Mouse (Mus musculus): ENCODE results near the gene Adamts9.

Gene Adamts9

DNA sequence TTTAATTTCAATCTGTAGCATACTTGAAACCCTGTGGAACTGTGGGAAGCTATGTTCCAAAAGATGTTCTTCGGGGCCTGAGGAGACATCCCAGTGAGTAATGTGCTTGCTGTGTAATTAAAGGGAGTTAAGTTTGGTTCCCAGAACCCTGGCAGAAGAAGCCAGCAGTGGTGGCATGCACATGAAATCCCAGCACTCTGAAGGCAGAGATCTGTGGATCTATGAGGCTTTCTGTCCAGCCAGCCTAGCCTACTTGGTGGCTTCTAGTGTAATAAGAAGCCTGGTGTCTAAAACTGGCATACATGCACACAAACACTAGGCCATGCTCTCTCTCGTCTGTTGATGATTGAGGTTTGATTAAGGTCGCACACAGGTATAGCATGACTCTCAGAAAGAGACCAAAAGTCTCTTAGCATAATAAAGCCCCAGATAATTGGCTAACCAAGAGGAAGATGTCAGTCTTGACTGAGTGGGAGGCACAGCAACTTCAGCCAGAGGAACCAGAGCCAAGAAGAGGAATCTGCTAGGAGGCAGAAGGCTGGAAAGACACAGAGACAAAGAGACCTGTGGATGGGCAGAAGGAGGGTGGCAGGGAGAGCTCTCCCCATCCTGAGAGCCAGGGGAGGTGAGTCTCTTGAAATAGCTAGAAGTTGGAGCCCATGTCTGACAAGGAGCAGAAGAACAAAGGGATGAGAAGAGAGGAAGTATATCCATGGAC is 138.9 kb downstream of the Adamts9 start:
- DNase-seq (ENCODE audit: low spot score), result no peak

DNA sequence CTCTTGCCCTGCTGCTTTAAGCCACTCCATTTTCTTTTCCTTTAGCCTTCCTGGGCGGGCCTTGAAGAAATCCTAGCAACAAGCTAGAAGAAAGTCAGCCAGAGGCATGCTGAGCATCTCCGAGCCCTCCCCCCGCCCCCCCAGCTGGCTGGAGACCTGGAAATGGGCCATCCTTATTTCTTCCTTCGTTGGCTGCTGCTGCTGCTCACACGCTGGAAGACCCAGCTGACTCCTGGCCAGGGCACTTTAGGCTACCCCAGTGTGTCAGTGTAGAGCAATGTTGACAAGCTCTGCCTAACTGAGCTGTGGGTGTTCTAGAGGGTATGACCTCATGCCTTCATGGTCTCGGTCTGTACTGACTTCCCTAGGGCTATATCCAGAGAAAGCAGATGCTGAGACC is 140.1 kb downstream of the Adamts9 start:
- no peak for DNase-seq (ENCODE audit: low spot score)

DNA sequence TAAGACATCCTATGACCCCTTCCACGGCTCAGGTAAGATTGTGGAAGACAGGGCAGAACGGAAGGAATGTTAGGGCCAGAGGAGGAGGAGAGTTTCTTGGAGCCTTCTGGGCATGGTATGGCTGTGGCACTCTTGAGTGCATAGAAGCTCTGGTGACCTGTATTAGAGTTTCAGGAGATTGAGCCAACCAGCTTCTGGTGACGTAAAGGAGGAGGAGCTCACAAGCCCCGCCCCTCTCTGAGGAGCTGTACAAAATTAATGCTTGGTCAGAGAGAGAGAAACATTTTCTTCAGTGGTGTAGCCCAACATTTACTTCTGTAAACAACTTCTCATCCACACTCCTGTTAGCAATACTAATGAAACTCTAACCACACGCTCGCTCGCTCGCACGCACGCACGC is 140.9 kb downstream of the Adamts9 start:
- DNase-seq (ENCODE audit: low spot score), result no peak

DNA sequence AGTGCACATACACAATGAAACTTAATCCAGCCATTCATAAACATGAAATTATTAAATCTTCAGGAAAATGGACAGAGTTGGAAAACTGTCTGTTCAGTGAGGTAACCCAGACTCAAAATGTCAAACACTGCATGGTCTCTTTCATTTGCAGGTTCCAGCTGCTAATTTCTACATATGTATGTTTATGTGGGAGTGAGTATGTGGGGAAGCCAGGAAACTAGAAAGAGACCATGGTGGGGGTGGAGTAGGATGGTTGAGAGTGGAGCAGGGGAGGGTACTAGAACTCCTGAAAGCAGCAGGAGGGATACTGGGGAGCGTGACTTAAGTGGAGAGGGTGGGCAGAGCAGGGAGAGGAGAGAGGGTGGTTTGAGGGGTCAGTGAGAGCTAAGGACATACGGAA is 141.8 kb downstream of the Adamts9 start:
- DNase-seq (ENCODE audit: low spot score), result no peak

DNA sequence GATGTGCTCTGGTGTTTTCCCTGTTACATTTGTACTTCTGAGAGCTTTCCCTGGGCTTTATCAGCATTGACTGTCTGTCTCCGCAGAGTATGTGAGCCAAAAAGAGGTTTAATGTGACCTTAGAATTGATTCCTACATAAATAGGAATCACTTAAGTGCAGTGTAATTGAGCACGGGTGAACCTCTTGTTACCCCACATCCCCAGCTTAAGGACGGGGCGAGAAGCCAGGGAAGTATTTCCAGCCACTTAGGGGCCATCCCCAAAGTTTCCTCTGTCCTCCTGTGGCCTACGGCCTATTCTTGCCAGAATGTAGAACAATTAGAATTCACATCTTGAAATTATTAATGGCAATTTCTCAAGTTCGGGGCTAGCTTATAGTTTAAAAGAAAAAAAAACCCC is 149.5 kb downstream of the Adamts9 start:
- no peak for DNase-seq (ENCODE audit: low spot score)

DNA sequence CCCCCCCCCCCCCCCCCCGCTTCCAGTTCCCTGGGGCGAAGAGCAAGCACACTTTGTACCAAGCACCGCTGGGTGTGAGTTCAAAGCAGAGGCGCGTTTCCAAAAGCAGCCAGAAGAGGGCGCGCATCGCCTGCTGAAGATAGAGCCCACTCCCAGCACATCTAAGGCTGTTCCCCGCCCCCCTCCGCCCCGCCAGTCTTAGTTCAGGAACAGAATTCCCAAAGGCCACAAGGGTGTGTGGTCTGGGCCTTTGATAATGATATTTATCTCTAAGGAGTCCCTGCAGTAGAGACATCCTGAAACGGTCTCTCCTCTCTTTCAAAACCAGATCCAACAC is 155.9 kb downstream of the Adamts9 start:
- peak; percentile 3 for DNase-seq (ENCODE audit: low spot score)

DNA sequence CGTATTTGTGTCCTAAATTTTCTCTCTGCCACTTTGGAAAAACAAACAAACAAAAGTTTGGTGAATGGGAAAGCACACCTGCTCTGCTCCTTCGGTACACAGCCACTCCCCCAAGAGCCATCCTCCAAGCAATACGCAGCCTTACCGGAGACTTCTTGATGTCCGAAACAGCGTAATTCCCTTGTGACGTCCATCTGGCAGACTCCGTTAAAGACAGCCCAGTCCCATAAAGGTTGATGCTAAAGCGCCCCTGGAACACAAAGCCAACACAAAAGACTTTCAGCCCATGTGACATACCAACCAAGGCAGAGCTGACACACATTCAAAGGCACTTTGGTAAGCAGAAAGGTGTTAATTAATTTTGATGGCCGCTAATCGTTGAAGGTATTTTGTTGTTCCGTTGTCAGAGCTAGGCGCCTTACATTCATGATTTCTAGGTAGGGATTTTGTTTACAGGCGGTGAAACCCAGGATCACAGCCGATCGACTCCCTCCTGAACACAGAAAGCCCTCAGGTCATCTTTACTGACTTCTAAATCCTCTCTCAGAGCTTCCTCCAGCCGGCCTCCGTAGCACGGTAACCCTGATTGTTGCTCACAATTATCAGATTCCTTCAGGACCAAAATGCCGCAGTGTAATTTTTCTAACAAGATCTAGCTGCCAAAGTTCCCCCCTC is 156.5 kb downstream of the Adamts9 start:
- no peak for DNase-seq (ENCODE audit: low spot score)

DNA sequence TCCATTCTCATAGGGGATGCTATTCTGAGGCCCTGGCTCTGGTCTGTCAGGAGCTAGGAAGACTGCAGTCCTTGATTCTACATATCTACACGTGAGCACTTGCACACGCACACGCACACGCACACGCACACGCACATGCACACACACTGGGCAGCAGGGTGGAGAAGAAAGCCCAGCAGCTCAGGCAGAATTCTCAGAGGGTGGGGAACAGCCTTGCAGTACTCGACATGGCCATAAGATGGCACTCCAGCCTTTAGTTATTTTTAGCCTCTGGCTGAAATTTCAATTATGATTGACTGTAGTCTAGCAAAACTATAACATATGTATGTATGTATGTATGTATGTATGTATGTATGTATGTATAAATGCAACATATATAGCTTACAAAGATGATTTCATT is 158.5 kb downstream of the Adamts9 start:
- no peak for DNase-seq (ENCODE audit: low spot score)

DNA sequence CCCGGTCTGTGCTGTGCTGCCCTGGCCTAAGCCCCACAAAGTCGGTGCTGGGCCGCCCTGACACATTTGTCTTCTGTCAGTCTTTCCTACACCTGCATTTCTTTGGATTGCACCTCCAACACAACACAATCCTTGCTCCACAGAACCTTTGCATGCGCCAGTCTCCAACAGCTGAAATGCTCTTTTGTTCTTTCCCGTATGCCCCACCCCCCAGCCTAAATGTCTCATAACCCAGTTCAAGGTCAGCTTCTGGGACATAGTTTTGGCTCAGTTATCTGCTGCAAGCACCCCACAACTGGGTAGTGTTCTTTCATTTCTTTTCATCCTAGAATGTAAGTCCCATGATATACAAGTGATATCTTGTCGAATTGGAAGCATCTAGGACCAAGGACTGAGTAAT is 161.8 kb downstream of the Adamts9 start:
- no peak for DNase-seq (ENCODE audit: low spot score)

DNA sequence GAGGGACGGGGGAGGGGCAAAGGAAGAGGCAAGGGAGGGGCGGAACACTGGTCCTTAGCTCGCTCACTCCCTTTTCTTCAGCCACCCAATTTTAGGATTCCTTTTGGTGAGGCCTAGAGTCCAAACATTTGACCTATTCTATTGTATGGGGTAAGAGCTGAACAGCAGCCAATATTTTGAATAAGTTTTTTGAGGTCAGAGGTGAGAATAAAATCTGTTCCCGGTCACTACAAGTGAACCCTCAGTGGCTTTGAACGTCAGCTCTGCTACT is 163.4 kb downstream of the Adamts9 start:
- no peak for DNase-seq (ENCODE audit: low spot score)

DNA sequence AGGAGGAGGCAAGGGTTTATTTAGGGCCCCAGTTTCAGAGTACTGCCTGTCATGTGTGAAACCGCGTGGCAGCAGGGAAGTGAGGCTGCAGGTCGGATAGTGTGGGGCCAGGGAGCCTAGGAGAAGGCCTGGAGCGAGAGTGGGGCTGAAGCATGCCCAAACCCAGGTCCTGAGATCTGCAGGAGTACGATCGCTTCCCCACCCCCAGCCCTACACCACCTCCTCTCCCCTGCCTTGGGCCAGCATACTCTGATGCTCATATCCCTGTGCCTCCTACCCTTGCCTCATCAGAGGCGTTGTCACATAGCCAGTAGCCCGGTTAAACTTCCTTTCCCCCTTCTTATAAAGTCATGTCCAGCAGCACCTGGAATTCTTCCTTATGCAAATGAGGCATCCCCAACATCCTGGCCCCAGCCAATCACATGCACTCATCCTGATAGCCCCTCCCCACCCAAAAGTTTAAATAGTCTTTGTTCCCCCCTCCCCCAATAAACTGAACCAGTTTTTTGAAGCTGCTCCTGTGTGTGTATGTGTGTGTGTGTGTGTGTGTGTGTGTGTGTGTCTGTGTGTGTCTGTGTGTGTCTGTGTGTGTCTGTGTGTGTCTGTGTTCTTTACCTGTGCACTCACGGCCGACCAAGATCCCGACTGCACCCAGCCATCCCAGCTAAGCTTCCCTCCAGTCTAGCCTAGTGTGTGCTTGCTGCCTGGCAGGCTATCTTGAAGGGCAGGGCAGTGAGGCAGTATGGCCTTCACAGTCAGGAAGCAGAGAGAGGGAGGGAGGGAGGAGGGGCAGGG is 164.0 kb downstream of the Adamts9 start:
- no peak for DNase-seq (ENCODE audit: low spot score)

DNA sequence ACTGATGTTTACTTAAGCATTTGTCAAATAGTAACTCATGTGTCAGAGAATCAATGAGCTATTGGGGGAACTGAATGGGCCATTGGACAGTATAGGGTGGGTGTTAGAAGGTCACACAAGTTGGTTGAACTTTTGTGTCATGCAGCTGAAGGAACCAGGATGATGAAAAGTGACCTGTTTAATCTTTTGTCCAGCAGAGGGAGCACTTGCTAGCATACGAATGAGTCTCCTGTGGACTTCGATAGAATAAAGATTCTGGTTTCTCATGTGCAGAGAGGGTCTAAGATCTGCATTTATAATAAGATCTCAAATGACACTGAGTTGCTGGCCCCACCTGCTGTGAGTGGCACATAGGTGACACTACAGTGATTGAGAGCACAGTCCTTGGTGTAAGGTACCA is 166.9 kb downstream of the Adamts9 start:
- no peak for DNase-seq (ENCODE audit: low spot score)

DNA sequence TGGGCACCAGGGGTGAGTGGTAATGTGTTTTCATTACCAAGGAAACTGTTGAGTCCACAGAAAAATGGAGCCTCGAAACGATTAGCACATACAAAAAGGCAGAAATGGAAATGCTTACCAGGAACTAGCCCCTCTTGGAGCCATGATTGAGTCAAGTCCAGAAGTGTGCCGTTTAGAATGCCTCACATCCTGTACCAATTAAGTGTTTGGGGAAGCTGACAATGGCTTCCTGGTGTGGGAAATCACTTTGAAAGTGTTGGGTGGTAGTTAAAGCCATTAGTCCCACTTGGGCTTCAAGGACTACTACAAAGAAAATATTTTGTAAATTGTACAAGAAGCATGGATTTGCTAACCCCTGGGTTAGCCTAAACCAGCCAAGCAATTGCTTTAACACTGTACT is 180.9 kb downstream of the Adamts9 start:
- no peak for DNase-seq (ENCODE audit: low spot score)

DNA sequence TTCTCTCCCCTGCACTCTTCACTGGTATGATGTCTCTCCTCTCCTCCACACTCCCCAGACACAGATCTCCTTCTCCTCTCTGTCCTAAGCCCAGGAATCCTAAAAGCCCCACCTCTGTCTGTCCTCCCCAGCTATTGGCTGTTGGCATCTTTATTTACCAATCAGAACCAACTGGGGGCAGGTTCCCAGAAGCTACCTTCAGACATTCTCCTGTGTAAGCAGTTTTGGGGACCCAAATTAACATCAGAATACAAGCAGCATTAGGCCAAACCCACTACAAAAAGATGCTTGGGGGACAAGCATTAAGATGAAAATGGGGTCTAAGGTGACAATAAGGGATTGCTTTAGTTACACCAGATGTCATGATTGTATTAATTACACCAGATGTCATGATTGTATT is 183.7 kb downstream of the Adamts9 start:
- no peak for DNase-seq (ENCODE audit: low spot score)

DNA sequence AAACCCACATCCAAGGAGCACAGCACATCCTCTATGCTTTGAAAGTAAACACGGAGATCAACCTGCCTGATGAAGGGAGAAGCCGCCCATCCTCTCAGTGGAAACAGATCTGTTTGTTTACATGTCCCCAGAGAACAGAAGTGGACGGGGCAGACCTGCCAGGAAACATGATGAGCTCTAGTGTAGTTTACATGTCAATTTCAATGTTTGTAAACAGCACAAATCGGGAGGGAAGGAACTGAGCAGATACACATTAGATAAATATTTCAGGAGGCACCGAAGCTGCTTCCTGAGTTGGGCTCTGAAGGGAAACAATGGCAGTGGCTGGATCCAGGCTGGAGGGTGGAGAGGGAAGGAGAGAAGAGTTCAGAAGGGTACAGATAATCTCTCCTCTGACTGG is 187.5 kb downstream of the Adamts9 start:
- DNase-seq (ENCODE audit: low spot score), result no peak

DNA sequence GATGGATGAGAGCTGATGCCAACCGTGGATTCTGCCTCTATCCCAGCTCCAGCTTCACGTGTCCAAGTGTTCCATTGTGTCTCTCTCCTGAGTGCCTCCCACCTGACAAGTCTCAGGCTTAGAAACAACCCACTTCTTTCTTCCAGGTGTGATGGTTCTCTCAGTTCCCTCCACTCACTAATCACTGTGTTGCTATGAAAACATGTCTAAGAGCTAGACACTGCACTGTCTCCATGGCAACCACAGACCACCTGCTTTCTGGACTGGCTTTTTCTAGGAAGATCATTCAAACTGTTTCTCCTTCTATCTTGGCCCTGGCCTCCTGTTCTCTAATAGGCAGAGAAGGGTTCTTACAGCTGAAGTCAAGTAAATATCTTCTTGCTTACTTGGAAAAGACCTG is 190.6 kb downstream of the Adamts9 start:
- DNase-seq (ENCODE audit: low spot score), result no peak

DNA sequence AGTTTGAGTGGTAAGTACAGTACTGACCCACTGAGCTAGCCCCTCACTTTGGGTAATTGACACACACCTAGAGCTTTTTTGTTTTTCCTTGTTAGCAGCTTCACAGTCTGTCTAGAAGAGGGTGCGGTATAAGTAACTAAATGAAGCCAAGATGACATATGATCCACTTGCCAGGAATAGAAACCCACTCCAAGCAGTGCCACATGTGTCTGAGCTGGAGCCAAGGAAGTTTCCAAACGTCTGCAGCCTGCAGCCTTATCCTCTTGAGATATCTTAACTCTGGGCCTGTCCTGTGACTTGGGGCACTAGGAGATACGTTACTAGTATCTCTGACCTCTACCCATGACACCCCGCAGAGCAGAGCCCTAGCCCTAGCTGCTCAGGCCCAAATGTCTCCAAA is 193.9 kb downstream of the Adamts9 start:
- no peak for DNase-seq (ENCODE audit: low spot score)

DNA sequence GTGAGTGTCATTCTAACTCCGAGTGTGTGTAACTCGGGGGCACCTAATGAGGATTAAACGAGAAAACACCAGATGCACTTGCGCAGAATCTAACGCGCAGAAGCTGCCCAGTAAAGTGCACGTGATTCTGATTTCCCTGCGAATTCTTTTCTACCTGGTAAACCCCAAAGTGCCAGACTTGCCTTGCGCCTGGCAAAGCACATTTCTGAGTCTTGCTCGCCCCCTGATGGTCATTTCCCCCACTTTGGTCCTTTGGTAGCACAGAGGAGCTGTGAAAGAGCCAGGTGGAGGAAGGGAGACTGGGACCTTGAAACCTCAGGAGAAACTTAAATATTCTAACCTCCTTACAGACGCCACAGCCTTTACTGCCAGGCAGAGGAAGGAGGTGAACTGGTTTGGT is 199.7 kb downstream of the Adamts9 start:
- peak; percentile 34 for DNase-seq (ENCODE audit: low spot score)

DNA sequence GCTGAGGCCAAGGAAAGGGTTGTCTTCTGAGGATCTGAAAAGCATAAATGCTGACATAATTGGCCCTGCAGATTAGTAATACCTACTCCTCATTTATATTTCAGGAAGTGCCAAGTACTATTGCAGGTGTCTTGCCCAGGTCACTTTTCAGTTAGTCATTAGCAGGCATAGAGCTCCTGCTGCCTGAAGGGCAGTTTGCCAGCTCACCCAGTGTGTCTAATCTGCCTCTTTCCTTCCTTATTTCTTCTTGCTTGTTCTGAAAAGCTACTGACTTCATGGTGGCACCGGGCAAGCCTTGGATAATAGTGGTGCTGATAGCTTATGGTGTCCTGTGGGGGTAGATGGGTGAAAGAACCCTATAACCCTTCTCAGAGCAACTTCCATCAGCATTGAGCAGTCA is 206.2 kb downstream of the Adamts9 start:
- no peak for DNase-seq (ENCODE audit: low spot score)

DNA sequence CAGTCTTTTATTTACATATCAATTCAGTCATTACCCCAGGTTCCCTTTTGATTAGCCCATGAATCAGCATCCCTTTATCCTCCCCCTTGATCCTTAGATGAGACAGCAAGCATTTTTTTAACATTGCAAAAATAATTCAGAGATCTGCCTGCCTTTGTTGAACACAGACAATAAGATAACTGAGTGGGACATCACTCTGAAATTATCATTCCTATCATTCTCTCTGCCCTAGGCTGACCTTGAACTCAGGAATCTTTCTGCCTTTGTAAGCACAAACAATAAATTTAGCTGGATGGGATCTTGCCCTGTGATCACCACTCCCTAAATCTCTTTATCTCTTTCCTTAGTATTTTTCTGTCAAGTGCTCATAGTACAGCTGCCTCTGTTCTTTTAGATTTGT is 209.6 kb downstream of the Adamts9 start:
- no peak for DNase-seq (ENCODE audit: low spot score)

DNA sequence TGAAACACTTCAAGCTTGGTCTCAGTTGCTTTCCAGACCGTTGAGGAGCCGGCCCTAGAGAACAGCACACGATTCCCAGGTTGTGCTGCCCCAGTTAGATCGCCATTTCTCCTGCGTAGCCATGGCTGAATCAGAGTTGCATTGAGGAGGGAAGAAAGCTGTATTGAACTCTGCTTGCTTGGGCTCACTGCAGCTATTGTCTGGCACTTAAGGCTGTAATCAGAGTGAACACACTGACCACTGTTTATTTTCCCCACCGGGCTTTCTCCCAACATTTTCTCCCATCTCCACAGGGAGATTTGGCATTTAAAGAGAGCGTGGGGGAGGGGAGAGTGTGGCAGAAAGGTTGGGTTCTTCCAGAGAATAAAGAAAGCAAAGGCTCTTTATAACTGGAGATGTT is 214.8 kb downstream of the Adamts9 start:
- DNase-seq (ENCODE audit: low spot score), result no peak

DNA sequence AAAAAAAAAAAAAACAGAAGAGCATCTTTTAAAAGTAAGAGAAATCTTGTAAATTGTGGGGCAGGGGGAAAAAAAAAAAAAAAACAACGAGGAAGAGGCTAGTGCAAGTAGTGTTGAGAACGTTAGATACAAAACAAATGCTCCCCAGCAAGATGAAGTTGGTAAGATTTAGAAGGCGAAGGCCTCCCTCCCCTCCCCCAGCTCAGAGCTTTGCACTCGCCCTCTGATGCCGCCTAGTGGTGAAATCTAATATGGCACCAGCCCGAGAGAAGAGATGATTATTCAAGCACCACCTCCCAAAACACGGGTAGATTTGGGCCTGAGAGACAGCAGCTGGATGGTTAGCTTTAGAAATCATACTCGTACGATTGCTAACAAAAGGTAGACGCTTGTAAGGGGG is 215.2 kb downstream of the Adamts9 start:
- DNase-seq (ENCODE audit: low spot score), result peak; percentile 25

DNA sequence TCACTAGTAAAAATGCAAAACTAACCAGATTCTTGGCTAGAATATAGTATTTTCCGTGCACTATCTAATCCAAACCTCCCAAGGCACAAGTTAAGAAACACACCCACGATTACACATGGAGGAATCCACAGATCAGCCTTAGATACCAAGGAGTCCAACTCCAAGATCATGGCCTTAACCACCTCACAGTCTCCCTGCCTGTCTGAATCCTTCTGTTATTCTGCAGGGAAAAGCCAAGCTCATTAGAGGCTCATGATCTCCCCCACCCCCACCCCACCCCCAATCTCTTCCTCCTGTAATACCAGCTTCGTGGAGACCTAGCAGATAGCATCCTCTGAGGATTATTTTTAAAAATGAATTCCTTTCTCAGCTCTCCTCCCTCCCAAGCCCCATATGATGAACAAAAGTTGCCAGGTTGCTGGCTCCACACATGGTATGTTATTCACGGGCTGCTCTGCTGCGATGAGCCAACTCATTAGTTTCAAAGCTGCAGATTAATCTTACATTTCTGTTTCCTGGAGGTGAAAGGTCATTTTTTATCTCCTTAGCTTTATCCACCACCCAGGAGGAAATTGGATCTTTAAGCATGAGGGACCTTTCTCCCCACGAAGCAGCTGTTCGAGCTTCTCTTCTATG is 215.8 kb downstream of the Adamts9 start:
- DNase-seq (ENCODE audit: low spot score), result no peak

Data from T-cell, adult 2 months (primary cell).